Mouse (Mus musculus): ENCODE data around the gene Tgm1. TPM values are rescaled to one million over a fixed set of nuclear protein-coding genes. Genes with fewer than 3 reads are reported as not detected.

Tgm1 gene
- polyA plus RNA-seq, 1 experiment from 2014 or later = 3.0 TPM

- no peak for DNase-seq (ENCODE audit: low spot score)
- no peak overlapping the region for H3K4me3 ChIP-seq (ENCODE audit: low read depth, low read length)
- H3K36me3 ChIP-seq (ENCODE audit: control insufficient read depth, insufficient read depth, low read length) = no peaks in the 10 kb centered on the region
- 0 out of 2 replicates have a peak, but pooled peaks cover 5% of the 10 kb centered on the region for H3K27me3 ChIP-seq (replicated peaks; ENCODE audit: control insufficient read depth, insufficient read depth, low read length)
- no peaks in the 10 kb centered on the region for H3K9me3 ChIP-seq (ENCODE audit: control insufficient read depth, low read length)
- no peak overlapping the region for H3K4me2 ChIP-seq
- H3K9ac ChIP-seq (ENCODE audit: low read depth, low read length) = no peak overlapping the region
- peak; percentile 74 for ATAC-seq (replicated peaks; ENCODE audit: low FRiP score)
- WGBS = 44% methylated on average over 5 of the region's 5 CpGs
- H3K4me1 ChIP-seq (replicated peaks; ENCODE audit: control insufficient read depth, insufficient read depth, low read length) = peaks cover 29% of the 10 kb centered on the region
- no peak overlapping the region; the same call in 1 of the 2 replicates for H3K27ac ChIP-seq (ENCODE audit: low read depth, low read length)
Observed at GRCm38 (mm10) chr14:55707397-55707796, 6.3 kb downstream of the Tgm1 start.

DNA sequence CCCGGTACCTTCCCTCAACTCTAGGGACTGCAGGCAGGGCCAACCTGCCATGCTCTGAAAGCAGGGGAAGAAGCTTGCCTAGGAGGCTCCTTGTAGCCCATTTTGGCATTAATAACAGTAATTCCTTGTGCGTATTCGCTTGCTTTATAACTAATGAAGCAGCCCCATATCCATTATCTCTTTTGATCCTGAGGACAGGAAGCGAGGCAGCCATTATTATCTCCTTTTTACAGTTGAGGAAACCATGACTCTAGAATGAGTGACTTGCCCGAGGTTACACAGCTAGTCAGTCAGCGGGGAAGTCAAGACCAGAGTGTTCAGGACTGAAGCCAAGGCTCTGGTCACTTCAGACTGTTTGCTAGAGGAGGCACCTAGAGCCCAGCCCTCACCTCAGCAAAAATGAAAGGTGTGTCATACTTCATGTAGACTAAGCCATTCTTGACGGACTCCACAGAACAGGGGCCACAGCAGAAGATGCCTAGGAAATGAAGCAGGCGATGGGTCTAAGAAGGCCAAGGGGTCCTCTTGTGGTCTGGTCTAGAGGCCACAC, 7.6 kb downstream of the Tgm1 start:
- H3K4me2 ChIP-seq = no peak overlapping the region
- H3K27ac ChIP-seq (ENCODE audit: low read depth, low read length) = no peak overlapping the region
- no peaks in the 10 kb centered on the region for H3K9me3 ChIP-seq (ENCODE audit: control insufficient read depth, low read length)
- no peaks in the 10 kb centered on the region for H3K27me3 ChIP-seq (replicated peaks; ENCODE audit: control insufficient read depth, insufficient read depth, low read length)
- ATAC-seq (replicated peaks; ENCODE audit: low FRiP score) (no peak), DNase-seq (ENCODE audit: low spot score) (no peak)
- H3K4me3 ChIP-seq (ENCODE audit: low read depth, low read length) = no peak overlapping the region
- no peak overlapping the region for H3K9ac ChIP-seq (ENCODE audit: low read depth, low read length)
- H3K36me3 ChIP-seq (ENCODE audit: control insufficient read depth, insufficient read depth, low read length) = no peaks in the 10 kb centered on the region
- H3K4me1 ChIP-seq (replicated peaks; ENCODE audit: control insufficient read depth, insufficient read depth, low read length) = peaks cover 23% of the 10 kb centered on the region
- 68% methylated on average over 8 of the region's 8 CpGs for WGBS

- WGBS = 76% methylated on average over 6 of the region's 6 CpGs
- H3K4me1 ChIP-seq (replicated peaks; ENCODE audit: control insufficient read depth, insufficient read depth, low read length) = peaks cover 19% of the 10 kb centered on the region
- no peaks in the 10 kb centered on the region for H3K36me3 ChIP-seq (ENCODE audit: control insufficient read depth, insufficient read depth, low read length)
Observed at GRCm38 (mm10) chr14:55702761-55703160, 11.0 kb downstream of the Tgm1 start.

DNA sequence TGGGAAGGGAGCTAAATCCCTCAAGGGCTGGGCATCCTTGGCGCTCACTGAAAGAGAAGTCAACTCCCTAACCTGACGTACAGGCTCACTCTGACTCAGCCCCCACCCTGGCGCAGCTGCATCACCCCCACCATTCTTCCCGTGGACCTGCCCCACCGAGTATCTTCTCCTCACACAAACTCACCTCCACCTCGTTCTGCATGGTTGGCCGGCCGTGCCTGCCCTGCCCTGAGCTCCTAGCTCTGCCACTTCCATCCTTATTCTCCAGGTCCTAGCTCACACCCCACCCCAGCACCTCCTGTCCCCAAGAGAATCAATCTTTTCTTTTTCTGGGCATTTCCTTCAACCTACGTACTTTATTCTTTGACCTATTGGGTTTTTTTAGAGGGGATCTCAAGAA, 12.6 kb downstream of the Tgm1 start:
- H3K4me1 ChIP-seq (replicated peaks; ENCODE audit: control insufficient read depth, insufficient read depth, low read length) = peaks cover 7% of the 10 kb centered on the region
- no peak overlapping the region for H3K4me2 ChIP-seq
- H3K4me3 ChIP-seq (ENCODE audit: low read depth, low read length) = no peak overlapping the region
- H3K9ac ChIP-seq (ENCODE audit: low read depth, low read length) = no peak overlapping the region
- DNase-seq (ENCODE audit: low spot score) = no peak
- ATAC-seq (replicated peaks; ENCODE audit: low FRiP score) = no peak
- H3K27me3 ChIP-seq (replicated peaks; ENCODE audit: control insufficient read depth, insufficient read depth, low read length) = no peaks in the 10 kb centered on the region
- H3K27ac ChIP-seq (ENCODE audit: low read depth, low read length) = no peak overlapping the region
- no peaks in the 10 kb centered on the region for H3K9me3 ChIP-seq (ENCODE audit: control insufficient read depth, low read length)
- 69% methylated on average over 9 of the region's 9 CpGs for WGBS
- H3K36me3 ChIP-seq (ENCODE audit: control insufficient read depth, insufficient read depth, low read length) = no peaks in the 10 kb centered on the region

More at GRCm38 (mm10) chr14:55702761-55703160, 11.0 kb downstream of the Tgm1 start:
- H3K27ac ChIP-seq (ENCODE audit: low read depth, low read length) = no peak overlapping the region
- no peak for ATAC-seq (replicated peaks; ENCODE audit: low FRiP score)
- H3K27me3 ChIP-seq (replicated peaks; ENCODE audit: control insufficient read depth, insufficient read depth, low read length) = no peaks in the 10 kb centered on the region
- no peak overlapping the region for H3K9ac ChIP-seq (ENCODE audit: low read depth, low read length)
- no peaks in the 10 kb centered on the region for H3K9me3 ChIP-seq (ENCODE audit: control insufficient read depth, low read length)
- H3K4me3 ChIP-seq (ENCODE audit: low read depth, low read length) = no peak overlapping the region
- DNase-seq (ENCODE audit: low spot score) = no peak
- H3K4me2 ChIP-seq = no peak overlapping the region

GRCm38 (mm10) chr14:55697226-55697625, 16.5 kb downstream of the Tgm1 start:
- Histone ChIP-seq H3K9me3 (ENCODE audit: control insufficient read depth, low read length) (no peaks in the 10 kb centered on the region), H3K4me2 (no peak overlapping the region), H3K27ac (ENCODE audit: low read depth, low read length) (no peak overlapping the region), H3K27me3 (replicated peaks; ENCODE audit: control insufficient read depth, insufficient read depth, low read length) (no peaks in the 10 kb centered on the region), H3K4me3 (ENCODE audit: low read depth, low read length) (no peak overlapping the region), H3K9ac (ENCODE audit: low read depth, low read length) (no peak overlapping the region), H3K36me3 (ENCODE audit: control insufficient read depth, insufficient read depth, low read length) (no peaks in the 10 kb centered on the region), H3K4me1 (replicated peaks; ENCODE audit: control insufficient read depth, insufficient read depth, low read length) (no peaks in the 10 kb centered on the region)
- ATAC-seq (replicated peaks; ENCODE audit: low FRiP score) (no peak), DNase-seq (ENCODE audit: low spot score) (no peak)
- WGBS = 62% methylated on average over 4 of the region's 4 CpGs

DNA sequence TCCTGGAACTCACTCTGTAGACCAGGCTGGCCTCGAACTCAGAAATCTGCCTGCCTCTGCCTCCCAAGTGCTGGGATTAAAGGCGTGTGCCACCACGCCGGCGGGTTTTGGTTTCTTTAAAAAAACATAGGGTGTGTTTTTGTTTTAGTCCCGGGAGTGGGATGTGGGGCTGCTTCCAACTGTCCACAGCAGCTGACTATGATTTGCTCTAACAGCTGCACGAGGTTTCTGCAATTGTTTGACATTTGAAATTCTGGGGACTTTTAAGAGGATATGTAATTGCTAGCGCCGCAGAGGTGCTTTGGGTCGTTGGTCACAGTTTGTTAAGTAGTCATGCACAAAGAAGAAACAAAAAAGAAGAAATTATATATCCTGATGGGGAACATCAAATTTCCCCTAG, 24.3 kb downstream of the Tgm1 start:
- Histone ChIP-seq H3K27me3 (replicated peaks; ENCODE audit: control insufficient read depth, insufficient read depth, low read length) (no peaks in the 10 kb centered on the region), H3K9me3 (ENCODE audit: control insufficient read depth, low read length) (no peaks in the 10 kb centered on the region), H3K4me2 (no peak overlapping the region), H3K4me1 (replicated peaks; ENCODE audit: control insufficient read depth, insufficient read depth, low read length) (no peaks in the 10 kb centered on the region), H3K27ac (ENCODE audit: low read depth, low read length) (no peak overlapping the region), H3K36me3 (ENCODE audit: control insufficient read depth, insufficient read depth, low read length) (no peaks in the 10 kb centered on the region), H3K4me3 (ENCODE audit: low read depth, low read length) (no peak overlapping the region), H3K9ac (ENCODE audit: low read depth, low read length) (no peak overlapping the region)
- 80% methylated on average over 10 of the region's 10 CpGs for WGBS
- no peak for ATAC-seq (replicated peaks; ENCODE audit: low FRiP score)
- no peak for DNase-seq (ENCODE audit: low spot score)

GRCm38 (mm10) chr14:55682118-55682493, 31.6 kb downstream of the Tgm1 start:
- no peaks in the 10 kb centered on the region for H3K27me3 ChIP-seq (replicated peaks; ENCODE audit: control insufficient read depth, insufficient read depth, low read length)
- WGBS = 17% methylated on average over 3 of the region's 3 CpGs
- ATAC-seq (replicated peaks; ENCODE audit: low FRiP score) (peak; percentile 3; the same call in 1 of the 2 replicates), DNase-seq (ENCODE audit: low spot score) (no peak)
- no peaks in the 10 kb centered on the region; the same call in 1 of the 2 replicates for H3K4me1 ChIP-seq (replicated peaks; ENCODE audit: control insufficient read depth, insufficient read depth, low read length)
- peak overlapping the region; percentile 32; the same call in 1 of the 2 replicates for H3K27ac ChIP-seq (ENCODE audit: low read depth, low read length)
- peak overlapping the region; percentile 76 for H3K4me3 ChIP-seq (ENCODE audit: low read depth, low read length)
- peak overlapping the region; percentile 86 for H3K4me2 ChIP-seq
- no peaks in the 10 kb centered on the region for H3K9me3 ChIP-seq (ENCODE audit: control insufficient read depth, low read length)
- peaks cover 22% of the 10 kb centered on the region for H3K36me3 ChIP-seq (ENCODE audit: control insufficient read depth, insufficient read depth, low read length)
- peak overlapping the region; percentile 83 for H3K9ac ChIP-seq (ENCODE audit: low read depth, low read length)

DNA sequence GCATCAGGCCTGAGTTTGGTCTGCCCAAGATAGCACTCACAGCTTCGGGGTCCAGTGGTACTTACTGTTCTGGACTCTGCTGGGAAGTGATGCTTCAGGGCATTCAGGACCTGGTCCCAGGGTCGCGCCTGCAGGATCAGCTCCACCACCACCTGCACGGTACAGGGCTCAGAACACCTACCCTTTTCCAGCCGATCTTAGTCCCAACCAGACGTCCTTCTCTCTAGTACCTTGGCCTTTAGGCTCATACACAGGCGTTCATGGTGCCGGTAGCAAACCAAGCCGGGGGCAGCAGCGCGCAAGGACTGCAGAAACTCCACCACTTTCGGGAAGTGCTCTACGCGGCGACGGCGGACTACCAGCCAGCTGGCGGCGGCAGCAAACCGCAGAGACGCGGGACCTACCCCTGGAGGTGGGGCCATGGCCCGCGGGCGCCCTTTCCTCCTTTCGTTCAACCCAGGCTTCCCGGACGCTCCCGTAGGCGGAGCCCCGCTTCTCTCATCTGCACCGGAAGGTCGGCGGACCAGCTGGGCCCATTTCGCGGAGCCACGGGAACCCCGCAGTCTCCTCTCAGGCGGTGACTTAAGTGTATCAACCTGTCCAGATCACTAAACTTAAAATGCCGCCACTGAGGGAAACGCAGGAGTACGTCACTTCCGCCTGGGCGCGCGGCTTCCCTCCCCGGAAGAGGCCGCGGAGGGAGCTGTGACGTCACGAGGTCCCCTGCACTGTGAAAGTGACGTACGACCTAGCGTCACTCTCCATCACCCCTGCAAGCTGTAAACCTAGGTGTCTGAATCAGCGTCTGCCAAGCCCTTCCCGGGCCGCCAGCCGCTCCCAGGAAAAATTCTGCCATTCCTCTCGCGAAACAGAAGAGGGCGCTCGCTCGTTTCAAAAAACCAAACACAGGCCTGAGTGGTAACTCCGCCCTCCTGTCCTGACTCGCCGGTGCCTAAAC, 32.3 kb downstream of the Tgm1 start, which contains the start of gene Tinf2:
Tinf2 (minus strand) TSS at position 661 of the 958 bp plus-strand sequence.
- H3K4me1 ChIP-seq (replicated peaks; ENCODE audit: control insufficient read depth, insufficient read depth, low read length) = no peaks in the 10 kb centered on the region; the same call in 1 of the 2 replicates
- peak within 1 kb of the TSS; percentile 86 for H3K4me2 ChIP-seq
- DNase-seq (ENCODE audit: low spot score) (peak; percentile 95), ATAC-seq (replicated peaks; ENCODE audit: low FRiP score) (peak; percentile 94)
- WGBS = under 1% methylated on average over 66 of the region's 66 CpGs
- H3K9ac ChIP-seq (ENCODE audit: low read depth, low read length) = peak within 1 kb of the TSS; percentile 83
- H3K36me3 ChIP-seq (ENCODE audit: control insufficient read depth, insufficient read depth, low read length) = peaks cover 25% of the 10 kb centered on the region
- H3K9me3 ChIP-seq (ENCODE audit: control insufficient read depth, low read length) = no peaks in the 10 kb centered on the region
- H3K27me3 ChIP-seq (replicated peaks; ENCODE audit: control insufficient read depth, insufficient read depth, low read length) = no peaks in the 10 kb centered on the region
- peak within 1 kb of the TSS; percentile 88 for H3K27ac ChIP-seq (ENCODE audit: low read depth, low read length)
- peak within 1 kb of the TSS; percentile 76 for H3K4me3 ChIP-seq (ENCODE audit: low read depth, low read length)
